Mouse (Mus musculus): ENCODE measurements around the gene Cpne2. TPM values are rescaled to one million over a fixed set of nuclear protein-coding genes. Genes with fewer than 3 reads are reported as not detected.
A peak's percentile ranks its signal among the peaks of the same experiment; 100 is the strongest.

The Cpne2 gene
- total RNA-seq, 2 experiments from 2014 or later: 30.9 to 51.2 TPM

- no peak for ATAC-seq (ENCODE audit: poor library complexity, severe bottlenecking)
Observed at GRCm38 (mm10) chr8:94534612-94535011, 1.8 kb downstream of the Cpne2 start.

- ATAC-seq (ENCODE audit: poor library complexity, severe bottlenecking): no peak
Observed at GRCm38 (mm10) chr8:94535631-94536030, 2.8 kb downstream of the Cpne2 start.

GRCm38 (mm10) chr8:94537456-94537855, 4.7 kb downstream of the Cpne2 start:
- ATAC-seq (ENCODE audit: poor library complexity, severe bottlenecking): no peak

- no peak for ATAC-seq (ENCODE audit: poor library complexity, severe bottlenecking)
Observed at GRCm38 (mm10) chr8:94540025-94540424, 7.2 kb downstream of the Cpne2 start.

GRCm38 (mm10) chr8:94540889-94541795, 8.4 kb downstream of the Cpne2 start:
- ATAC-seq (ENCODE audit: poor library complexity, severe bottlenecking): peak; percentile 74

GRCm38 (mm10) chr8:94543981-94544380, 11.2 kb downstream of the Cpne2 start:
- ATAC-seq (ENCODE audit: poor library complexity, severe bottlenecking): peak; percentile 27; the same call in 1 of the 2 replicates

- ATAC-seq (ENCODE audit: poor library complexity, severe bottlenecking): no peak
Observed at GRCm38 (mm10) chr8:94549041-94549440, 16.3 kb downstream of the Cpne2 start.

GRCm38 (mm10) chr8:94549482-94549881, 16.7 kb downstream of the Cpne2 start:
- ATAC-seq (ENCODE audit: poor library complexity, severe bottlenecking): peak; percentile 64

- no peak for ATAC-seq (ENCODE audit: poor library complexity, severe bottlenecking)
Observed at GRCm38 (mm10) chr8:94549998-94550397, 17.2 kb downstream of the Cpne2 start.

- ATAC-seq (ENCODE audit: poor library complexity, severe bottlenecking): peak; percentile 64
Observed at GRCm38 (mm10) chr8:94551471-94552422, 19.0 kb downstream of the Cpne2 start.

- ATAC-seq (ENCODE audit: poor library complexity, severe bottlenecking): no peak
Observed at GRCm38 (mm10) chr8:94552696-94553095, 19.9 kb downstream of the Cpne2 start.

GRCm38 (mm10) chr8:94557281-94557680, 24.5 kb downstream of the Cpne2 start:
- no peak for ATAC-seq (ENCODE audit: poor library complexity, severe bottlenecking)

GRCm38 (mm10) chr8:94561256-94561655, 28.5 kb downstream of the Cpne2 start:
- ATAC-seq (ENCODE audit: poor library complexity, severe bottlenecking): no peak

GRCm38 (mm10) chr8:94564421-94564820, 31.6 kb downstream of the Cpne2 start:
- ATAC-seq (ENCODE audit: poor library complexity, severe bottlenecking): no peak

GRCm38 (mm10) chr8:94566033-94566432, 33.2 kb downstream of the Cpne2 start:
- ATAC-seq (ENCODE audit: poor library complexity, severe bottlenecking): no peak

GRCm38 (mm10) chr8:94566446-94567158, 33.8 kb downstream of the Cpne2 start:
- ATAC-seq (ENCODE audit: poor library complexity, severe bottlenecking): no peak

GRCm38 (mm10) chr8:94567159-94567849, 34.5 kb downstream of the Cpne2 start:
- ATAC-seq (ENCODE audit: poor library complexity, severe bottlenecking): no peak

- no peak for ATAC-seq (ENCODE audit: poor library complexity, severe bottlenecking)
Observed at GRCm38 (mm10) chr8:94568098-94568497, 35.3 kb downstream of the Cpne2 start.

GRCm38 (mm10) chr8:94569419-94569818, 36.6 kb downstream of the Cpne2 start:
- ATAC-seq (ENCODE audit: poor library complexity, severe bottlenecking): no peak

- no peak for ATAC-seq (ENCODE audit: poor library complexity, severe bottlenecking)
Observed at GRCm38 (mm10) chr8:94571896-94572295, 39.1 kb downstream of the Cpne2 start.

All from megakaryocyte, adult 5-6 weeks (primary cell).